In the genomic region with DNA sequence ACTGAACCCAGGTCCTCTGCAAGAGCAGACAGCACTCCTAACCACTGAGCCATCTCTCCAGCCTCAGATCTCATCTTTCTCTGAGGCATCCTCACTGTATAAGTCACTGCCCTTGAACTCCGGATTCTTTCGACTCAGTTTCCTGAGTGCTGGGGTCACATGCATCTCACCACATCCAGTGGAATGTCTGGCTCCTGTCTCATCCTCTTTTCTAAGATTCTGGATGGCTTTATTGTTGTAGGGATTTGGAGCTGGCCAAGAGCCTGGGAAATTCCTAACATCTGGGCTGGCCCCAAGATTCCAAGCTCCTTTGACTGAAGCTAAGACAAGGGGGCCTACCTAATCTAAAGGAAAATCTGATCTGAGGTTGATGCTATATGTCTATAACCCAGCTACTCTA, we compare ENCODE assay signal across 11 mouse cellular contexts. TPM values are rescaled to one million over a fixed set of nuclear protein-coding genes. Genes with fewer than 3 reads are reported as not detected.
DNase-seq lines count a peak whose midpoint lies in the region; ATAC-seq lines count a peak whose summit lies in the region.
"Had no signal": no experiment of that assay in that cellular context is flagged by ENCODE, and none has a peak within 500 bp of the region (broad histone marks: within the 10 kb centered on the region; RNA-seq: fewer than 3 reads in every experiment).

No protein-coding gene starts in this region.

- H3K4me2 ChIP-seq in heart, embryonic 11.5 days: no peak overlapping the region
- no peak overlapping the region for H3K4me2 ChIP-seq in midbrain, embryonic 11.5 days
- H3K4me2 ChIP-seq: embryonic facial prominence, embryonic 13.5 days; neural tube, embryonic 13.5 days had no signal

- ATAC-seq in heart, embryonic 11.5 days (replicated peaks; ENCODE audit: insufficient number of reproducible peaks, low FRiP score, low TSS enrichment): no peak
- ATAC-seq in midbrain, embryonic 11.5 days (ENCODE audit: low FRiP score): no peak
- ATAC-seq: CD4-positive, CD25-positive, alpha-beta regulatory T cell, adult 4 months had no signal

- H3K27ac ChIP-seq in heart, embryonic 11.5 days (ENCODE audit: low read depth, low read length): no peak overlapping the region
- H3K27ac ChIP-seq in brown adipose tissue, adult 24 weeks (replicated peaks; ENCODE audit: low read depth, low read length): peak overlapping the region; percentile 76
- H3K27ac ChIP-seq in midbrain, embryonic 11.5 days (ENCODE audit: low read depth, low read length): no peak overlapping the region
- H3K27ac ChIP-seq: neural tube, embryonic 13.5 days had no signal

- H3K27me3 ChIP-seq in heart, embryonic 11.5 days (ENCODE audit: control insufficient read depth, insufficient read depth, low read length): no peaks in the 10 kb centered on the region
- H3K27me3 ChIP-seq in midbrain, embryonic 11.5 days (ENCODE audit: control insufficient read depth, insufficient read depth, low read length): no peaks in the 10 kb centered on the region
- H3K27me3 ChIP-seq: embryonic facial prominence, embryonic 13.5 days; neural tube, embryonic 13.5 days had no signal

- H3K36me3 ChIP-seq in heart, embryonic 11.5 days (ENCODE audit: control insufficient read depth, insufficient read depth, low read length): no peaks in the 10 kb centered on the region
- no peaks in the 10 kb centered on the region for H3K36me3 ChIP-seq in midbrain, embryonic 11.5 days (ENCODE audit: control insufficient read depth, insufficient read depth, low read length)
- H3K36me3 ChIP-seq: embryonic facial prominence, embryonic 13.5 days; neural tube, embryonic 13.5 days had no signal

- DNase-seq in heart, adult 18-20 months: peak; percentile 55 to 64
- peak; percentile 36 for DNase-seq in heart, postnatal 25 days (ENCODE audit: low spot score)
- DNase-seq in lung, postnatal 10 days: peak; percentile 67
- DNase-seq in cerebellum, postnatal 4 days (ENCODE audit: low spot score in 2 of 2): no peak
- no peak for DNase-seq in adrenal gland, postnatal 14 days
- DNase-seq in midbrain, embryonic 11.5 days (ENCODE audit: low spot score, missing footprints): no peak

- intact Hi-C loops in heart, postnatal 25 days (cut with DNase I): no loop called here

- no peak overlapping the region for H3K4me3 ChIP-seq in heart, embryonic 11.5 days (ENCODE audit: low read depth, low read length)
- no peak overlapping the region for H3K4me3 ChIP-seq in brown adipose tissue, adult 24 weeks (ENCODE audit: insufficient read depth, low read depth, low read length)
- no peak overlapping the region for H3K4me3 ChIP-seq in midbrain, embryonic 11.5 days (ENCODE audit: low read depth, low read length)
- H3K4me3 ChIP-seq: embryonic facial prominence, embryonic 13.5 days; neural tube, embryonic 13.5 days had no signal

- peaks cover 4% of the 10 kb centered on the region; the same call in 1 of the 2 replicates for H3K4me1 ChIP-seq in heart, embryonic 11.5 days (ENCODE audit: control insufficient read depth, insufficient read depth, low read length)
- H3K4me1 ChIP-seq in brown adipose tissue, adult 24 weeks (ENCODE audit: control insufficient read depth, insufficient read depth, insufficient read length, low read length): peaks cover 14% of the 10 kb centered on the region
- no peaks in the 10 kb centered on the region for H3K4me1 ChIP-seq in midbrain, embryonic 11.5 days (ENCODE audit: control insufficient read depth, insufficient read depth, low read length)

- H3K9ac ChIP-seq in heart, embryonic 11.5 days (ENCODE audit: low read depth, low read length): no peak overlapping the region
- no peak overlapping the region for H3K9ac ChIP-seq in midbrain, embryonic 11.5 days (ENCODE audit: low read length)
- H3K9ac ChIP-seq: embryonic facial prominence, embryonic 13.5 days; neural tube, embryonic 13.5 days had no signal

- peaks cover 2% of the 10 kb centered on the region for H3K9me3 ChIP-seq in heart, embryonic 11.5 days (replicated peaks; ENCODE audit: control insufficient read depth, low read length)
- no peaks in the 10 kb centered on the region for H3K9me3 ChIP-seq in midbrain, embryonic 11.5 days (ENCODE audit: control insufficient read depth, low read length)
- H3K9me3 ChIP-seq: embryonic facial prominence, embryonic 13.5 days; neural tube, embryonic 13.5 days had no signal

- 85% methylated on average over 2 of the region's 2 CpGs for WGBS in heart, embryonic 11.5 days (ENCODE audit: insufficient replicate concordance)
- WGBS in midbrain, embryonic 11.5 days: 83% methylated on average over 2 of the region's 2 CpGs

RNA-seq across cellular contexts. Expression of a gene that starts 5.8 kb away (rescaled TPM):
- total RNA-seq in heart, adult 18-20 months (2021): 10 to 100 TPM; 34.8 to 41.3 TPM
- polyA plus RNA-seq in heart, embryonic 11.5 days (2014; fragmentation: Nextera tagmentation; extraction: Ambion mirVana): 46.2 and 56.2 TPM in 2 replicates
- 19.2 and 24.8 TPM in 2 replicates for polyA plus RNA-seq in brown adipose tissue, adult 24 weeks (2012; ENCODE audit: insufficient read depth, insufficient read length, missing spikeins)
- 10 to 100 TPM; 45.3 to 52.9 TPM for total RNA-seq in heart, postnatal 25 days (2021)
- total RNA-seq in adrenal gland, postnatal 14 days (2021): 103 and 156 TPM in 2 replicates
- 27.4 and 29.8 TPM in 2 replicates for polyA plus RNA-seq in midbrain, embryonic 11.5 days (2014; fragmentation: Nextera tagmentation; extraction: Ambion mirVana)

Comparison
In these comparisons a context has a peak if more than half of its experiments do, and no peak if none do; other contexts are left out.
1. DNase-seq: peak in heart, adult 18-20 months (2 of 2), heart, postnatal 25 days (single experiment) and lung, postnatal 10 days (single experiment); none in cerebellum, postnatal 4 days (0 of 2), adrenal gland, postnatal 14 days (single experiment) and midbrain, embryonic 11.5 days (single experiment).